Mouse (Mus musculus): ENCODE data around the gene Celf2.

Gene Celf2

GRCm38 (mm10) chr2:6704342-6704741, 805.0 kb downstream of the Celf2 start:
- DNase-seq (ENCODE audit: extremely low read depth, low read depth) = no peak

GRCm38 (mm10) chr2:6696326-6696725, 813.0 kb downstream of the Celf2 start:
- no peak for DNase-seq (ENCODE audit: extremely low read depth, low read depth)

- no peak for DNase-seq (ENCODE audit: extremely low read depth, low read depth)
These were observed 813.9 kb downstream of the Celf2 start for GRCm38 (mm10) chr2:6695353-6695951.

- no peak for DNase-seq (ENCODE audit: extremely low read depth, low read depth)
These were observed 819.7 kb downstream of the Celf2 start for GRCm38 (mm10) chr2:6689689-6690088.

- DNase-seq (ENCODE audit: extremely low read depth, low read depth) = no peak
These were observed 831.1 kb downstream of the Celf2 start for GRCm38 (mm10) chr2:6678231-6678630.

GRCm38 (mm10) chr2:6677457-6677856, 831.9 kb downstream of the Celf2 start:
- no peak for DNase-seq (ENCODE audit: extremely low read depth, low read depth)

GRCm38 (mm10) chr2:6674401-6674800, 835.0 kb downstream of the Celf2 start:
- peak; percentile 36 for DNase-seq (ENCODE audit: extremely low read depth, low read depth)

GRCm38 (mm10) chr2:6673418-6673817, 835.9 kb downstream of the Celf2 start:
- DNase-seq (ENCODE audit: extremely low read depth, low read depth) = no peak

- DNase-seq (ENCODE audit: extremely low read depth, low read depth) = no peak
These were observed 841.8 kb downstream of the Celf2 start for GRCm38 (mm10) chr2:6667611-6668010.

- no peak for DNase-seq (ENCODE audit: extremely low read depth, low read depth)
These were observed 849.5 kb downstream of the Celf2 start for GRCm38 (mm10) chr2:6659834-6660233.

GRCm38 (mm10) chr2:6653719-6654118, 855.6 kb downstream of the Celf2 start:
- DNase-seq (ENCODE audit: extremely low read depth, low read depth) = no peak

- no peak for DNase-seq (ENCODE audit: extremely low read depth, low read depth)
These were observed 857.7 kb downstream of the Celf2 start for GRCm38 (mm10) chr2:6651697-6652096.

GRCm38 (mm10) chr2:6648877-6649276, 860.5 kb downstream of the Celf2 start:
- DNase-seq (ENCODE audit: extremely low read depth, low read depth) = no peak

GRCm38 (mm10) chr2:6647028-6647427, 862.3 kb downstream of the Celf2 start:
- no peak for DNase-seq (ENCODE audit: extremely low read depth, low read depth)

- DNase-seq (ENCODE audit: extremely low read depth, low read depth) = no peak
These were observed 863.0 kb downstream of the Celf2 start for GRCm38 (mm10) chr2:6646325-6646724.

GRCm38 (mm10) chr2:6642222-6642850, 867.0 kb downstream of the Celf2 start:
- DNase-seq (ENCODE audit: extremely low read depth, low read depth) = no peak

- no peak for DNase-seq (ENCODE audit: extremely low read depth, low read depth)
These were observed 870.0 kb downstream of the Celf2 start for GRCm38 (mm10) chr2:6639370-6639769.

GRCm38 (mm10) chr2:6637147-6637546, 872.2 kb downstream of the Celf2 start:
- DNase-seq (ENCODE audit: extremely low read depth, low read depth) = no peak

- DNase-seq (ENCODE audit: extremely low read depth, low read depth) = no peak
These were observed 874.5 kb downstream of the Celf2 start for GRCm38 (mm10) chr2:6634899-6635298.

- DNase-seq (ENCODE audit: extremely low read depth, low read depth) = no peak
These were observed 876.2 kb downstream of the Celf2 start for GRCm38 (mm10) chr2:6633115-6633514.

- DNase-seq (ENCODE audit: extremely low read depth, low read depth) = no peak
These were observed 885.6 kb downstream of the Celf2 start for GRCm38 (mm10) chr2:6623802-6624201.

GRCm38 (mm10) chr2:6622082-6622481, 887.3 kb downstream of the Celf2 start:
- no peak for DNase-seq (ENCODE audit: extremely low read depth, low read depth)

GRCm38 (mm10) chr2:6618856-6619255, 890.5 kb downstream of the Celf2 start:
- DNase-seq (ENCODE audit: extremely low read depth, low read depth) = no peak
